Mouse (Mus musculus) ES-E14 (cell line): ENCODE results near the gene Emp1. TPM values are rescaled to one million over a fixed set of nuclear protein-coding genes. Genes with fewer than 3 reads are reported as not detected.

Experiments used
- DNase-seq: peaks from one replicate; pipeline ENCODE4 v3.0.0-alpha.2; 2013; ENCODE audit warnings: low read depth, low spot score
- H3K27ac ChIP-seq: 2 replicates; pipeline ENCODE4 v1.5.1; 2012; ENCODE audit warnings: low read depth, mild to moderate bottlenecking, low read length, moderate library complexity, mixed read lengths; ENCODE audit not compliant: poor library complexity, insufficient read depth, severe bottlenecking
- H3K36me3 ChIP-seq: 2 replicates; pipeline ENCODE4 v1.6.1; 2012; ENCODE audit warnings: mild to moderate bottlenecking, low read length, moderate library complexity, mixed read lengths; ENCODE audit not compliant: control insufficient read depth, poor library complexity, insufficient read depth, severe bottlenecking
- H3K4me1 ChIP-seq, 2 experiments: fragments of 150-350 bp in 1 of 2; sonication (generic) in 1 of 2; 2 replicates each; pipeline ENCODE4 v1.6.1; 2012; ENCODE audit warnings: low read length in 2 of 2, mild to moderate bottlenecking in 1 of 2, mixed read lengths in 1 of 2; ENCODE audit not compliant: control insufficient read depth in 2 of 2, insufficient read depth in 2 of 2, poor library complexity in 1 of 2
- H3K4me3 ChIP-seq, 2 experiments: fragments of 150-350 bp in 1 of 2; sonication (generic) in 1 of 2; 2 replicates each; pipeline ENCODE4 v1.5.1; 2012; ENCODE audit warnings: low read length in 2 of 2, low read depth in 1 of 2, mild to moderate bottlenecking in 1 of 2, mixed read lengths in 1 of 2; ENCODE audit not compliant: insufficient read depth in 1 of 2, poor library complexity in 1 of 2, severe bottlenecking in 1 of 2
- H3K9ac ChIP-seq: 2 replicates; pipeline ENCODE4 v1.6.1; 2012; ENCODE audit warnings: low read depth, mild to moderate bottlenecking, low read length, mixed read lengths; ENCODE audit not compliant: poor library complexity, insufficient read depth, severe bottlenecking
- H3K9me3 ChIP-seq: fragments of 150-350 bp; sonication (generic); 2 replicates; pipeline ENCODE4 v1.6.1; 2012; ENCODE audit warnings: low read depth, mild to moderate bottlenecking, low read length; ENCODE audit not compliant: control insufficient read depth, insufficient read depth
- CHD2 ChIP-seq: IDR thresholded peaks from 2 replicates; pipeline ENCODE4 v1.6.1; 2014; ENCODE audit warnings: mild to moderate bottlenecking, low read depth, low read length, inconsistent platforms
- HCFC1 ChIP-seq: IDR thresholded peaks from 2 replicates; pipeline ENCODE4 v1.6.1; 2012; ENCODE audit warnings: low read length, inconsistent platforms, borderline replicate concordance; ENCODE audit not compliant: insufficient read depth
- MAFK ChIP-seq: IDR thresholded peaks from 2 replicates; pipeline ENCODE4 v1.6.1; 2014; ENCODE audit warnings: mild to moderate bottlenecking, low read depth, low read length, inconsistent platforms; ENCODE audit not compliant: insufficient read depth
- ZC3H11A ChIP-seq: IDR thresholded peaks from 2 replicates; pipeline ENCODE4 v1.6.1; 2012; ENCODE audit warnings: low read depth, mild to moderate bottlenecking, inconsistent platforms, low read length, borderline replicate concordance
- ZNF384 ChIP-seq: IDR thresholded peaks from 2 replicates; pipeline ENCODE4 v1.6.1; 2012; ENCODE audit warnings: low read depth, low read length, inconsistent platforms
- in situ Hi-C, 2 experiments: fragments of 600-800 bp; cut with MboI; formaldehyde crosslinking; loops; one replicate each; pipeline ENCODE4 v1.15.1; 2025; ENCODE audit warnings: low sequenced_read_pairs in 2 of 2, inconsistent platforms in 1 of 2; ENCODE audit not compliant: unreplicated experiment in 2 of 2
- total RNA-seq: library from RNA; depleted of rRNA; stranded (reverse); fragments of 300-350 nt; gene quantifications from 2 replicates; pipeline ENCODE4 v1.2.3, GENCODE M21; 2012

Gene Emp1
- total RNA-seq, 1 experiment = 61.3 TPM

GRCm38 (mm10) chr6:135340355-135341075 lies 21.8 kb upstream of the Emp1 start:
- DNase-seq = no peak
- no peak overlapping the region for H3K4me3 ChIP-seq
- no peaks in the 10 kb centered on the region for H3K9me3 ChIP-seq
- no peak overlapping the region for H3K27ac ChIP-seq
- H3K36me3 ChIP-seq = no peaks in the 10 kb centered on the region
- in situ Hi-C loops = no loop called here
- TF ChIP-seq ZC3H11A = no peak
- TF ChIP-seq CHD2 = no peak
- TF ChIP-seq HCFC1 = no peak
- TF ChIP-seq MAFK = no peak
- no peak for TF ChIP-seq ZNF384
- no peaks in the 10 kb centered on the region for H3K4me1 ChIP-seq
- H3K9ac ChIP-seq = no peak overlapping the region

DNA sequence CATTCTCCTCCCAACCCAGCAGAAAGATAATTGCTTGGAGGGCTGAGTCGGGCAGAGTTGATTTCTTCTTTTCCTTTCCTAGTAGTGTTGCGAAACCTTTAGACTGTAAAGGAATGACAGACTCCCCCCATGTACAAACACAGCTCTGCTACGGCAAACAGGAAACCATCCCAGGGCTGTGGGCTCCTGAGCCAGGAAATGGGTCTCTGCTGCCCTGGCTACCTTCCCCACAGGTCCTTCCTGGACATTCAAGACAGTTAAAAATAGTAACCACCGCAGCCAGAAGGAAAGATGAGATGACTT lies 21.3 kb upstream of the Emp1 start:
- Histone ChIP-seq H3K4me1 (no peaks in the 10 kb centered on the region), H3K4me3 (no peak overlapping the region), H3K36me3 (no peaks in the 10 kb centered on the region), H3K27ac (no peak overlapping the region), H3K9me3 (no peaks in the 10 kb centered on the region), H3K9ac (no peak overlapping the region)
- in situ Hi-C loops = no loop called here
- no peak for DNase-seq
- TF ChIP-seq CHD2 = no peak
- TF ChIP-seq ZC3H11A = no peak
- TF ChIP-seq HCFC1 = no peak
- TF ChIP-seq ZNF384 = no peak
- no peak for TF ChIP-seq MAFK

- Histone ChIP-seq H3K27ac (no peak overlapping the region), H3K4me1 (peaks cover 0 to 5% of the 10 kb centered on the region in 2 experiments; a peak in 2 of 4 replicates), H3K36me3 (no peaks in the 10 kb centered on the region), H3K9ac (no peak overlapping the region), H3K9me3 (no peaks in the 10 kb centered on the region), H3K4me3 (no peak overlapping the region)
- no peak for DNase-seq
- no peak for TF ChIP-seq ZC3H11A
- TF ChIP-seq MAFK = no peak
- no peak for TF ChIP-seq HCFC1
- no peak for TF ChIP-seq CHD2
- no peak for TF ChIP-seq ZNF384
- in situ Hi-C loops = no loop called here
These were observed 10.6 kb upstream of the Emp1 start for GRCm38 (mm10) chr6:135351638-135352302.

GRCm38 (mm10) chr6:135352537-135352936 lies 9.8 kb upstream of the Emp1 start:
- Histone ChIP-seq H3K9ac (no peak overlapping the region), H3K4me3 (no peak overlapping the region), H3K9me3 (no peaks in the 10 kb centered on the region), H3K36me3 (no peaks in the 10 kb centered on the region), H3K4me1 (peaks cover 0 to 5% of the 10 kb centered on the region in 2 experiments; a peak in 2 of 4 replicates), H3K27ac (no peak overlapping the region)
- TF ChIP-seq HCFC1 (no peak), ZNF384 (no peak), MAFK (no peak), CHD2 (no peak), ZC3H11A (no peak)
- no peak for DNase-seq
- in situ Hi-C loops = no loop called here
